Mouse (Mus musculus) ovary, postnatal 36 days (tissue): ENCODE results near the gene Morn2.
"Not testable (repeated sequence)": the region's sequence is repeated elsewhere in the genome, so short reads cannot be mapped to it uniquely, and the experiment has no call there.

Experiments used
- DNase-seq: peaks from one replicate; pipeline ENCODE4 v3.0.0; 2022; ENCODE audit warnings: low spot score, mixed read lengths

The Morn2 gene

GRCm38 (mm10) chr17:80290074-80290657 lies at the start of gene Morn2, which contains the start of gene Dhx57:
Gene Morn2 (plus strand): TSS chr17:80290203.
Gene Dhx57 (minus strand): TSS chr17:80290476.
- DNase-seq = peak; percentile 98

GRCm38 (mm10) chr17:80241594-80241993 lies 48.4 kb upstream of the Morn2 start:
- DNase-seq = no peak

- no peak for DNase-seq
Measured at GRCm38 (mm10) chr17:80243116-80243515, 46.9 kb upstream of the Morn2 start.

- DNase-seq = no peak
Measured at GRCm38 (mm10) chr17:80252757-80253525, 37.1 kb upstream of the Morn2 start.

- no peak for DNase-seq
Measured at GRCm38 (mm10) chr17:80254421-80254820, 35.6 kb upstream of the Morn2 start.

GRCm38 (mm10) chr17:80255208-80255607 lies 34.8 kb upstream of the Morn2 start:
- DNase-seq = peak; percentile 60

GRCm38 (mm10) chr17:80267065-80267464 lies 22.9 kb upstream of the Morn2 start:
- DNase-seq = no peak

- no peak for DNase-seq
Measured at GRCm38 (mm10) chr17:80268151-80268550, 21.9 kb upstream of the Morn2 start.

GRCm38 (mm10) chr17:80270622-80271021 lies 19.4 kb upstream of the Morn2 start:
- DNase-seq = not testable (repeated sequence)

- no peak for DNase-seq
Measured at GRCm38 (mm10) chr17:80278255-80278654, 11.7 kb upstream of the Morn2 start.

GRCm38 (mm10) chr17:80279340-80280070 lies 10.5 kb upstream of the Morn2 start:
- no peak for DNase-seq

GRCm38 (mm10) chr17:80284446-80284845 lies 5.6 kb upstream of the Morn2 start:
- DNase-seq = no peak

- DNase-seq = no peak
Measured at GRCm38 (mm10) chr17:80288012-80288411, 2.0 kb upstream of the Morn2 start.

- DNase-seq = no peak
Measured at GRCm38 (mm10) chr17:80289280-80290073, 526 bp upstream of the Morn2 start.

- DNase-seq = no peak
Measured at GRCm38 (mm10) chr17:80291148-80291547, 1.1 kb downstream of the Morn2 start.

- DNase-seq = no peak
Measured at GRCm38 (mm10) chr17:80295258-80295657, 5.3 kb downstream of the Morn2 start.

- no peak for DNase-seq
Measured at GRCm38 (mm10) chr17:80298844-80299243, 8.8 kb downstream of the Morn2 start.

- no peak for DNase-seq
Measured at GRCm38 (mm10) chr17:80307251-80307650, 17.2 kb downstream of the Morn2 start, which contains the start of gene Arhgef33. Gene Arhgef33 (plus strand): TSS chr17:80307407.

- DNase-seq = no peak
Measured at GRCm38 (mm10) chr17:80311761-80312160, 21.8 kb downstream of the Morn2 start.

- DNase-seq = no peak
Measured at GRCm38 (mm10) chr17:80312405-80312804, 22.4 kb downstream of the Morn2 start.

GRCm38 (mm10) chr17:80322228-80322627 lies 32.2 kb downstream of the Morn2 start:
- DNase-seq = no peak

- DNase-seq = no peak
Measured at GRCm38 (mm10) chr17:80323015-80323414, 33.0 kb downstream of the Morn2 start.
